Mouse (Mus musculus): ENCODE data around the gene Kif11.
A peak's percentile ranks its signal among the peaks of the same experiment; 100 is the strongest.

Gene Kif11

GRCm38 (mm10) chr19:37375755-37376615 lies at the start of gene Kif11:
Kif11 (plus strand) TSS chr19:37376403.
- peak; percentile 99 for DNase-seq (ENCODE audit: low read depth, low spot score)

- no peak for DNase-seq (ENCODE audit: low read depth, low spot score)
These were observed 49.0 kb upstream of the Kif11 start for GRCm38 (mm10) chr19:37327216-37327615.

- DNase-seq (ENCODE audit: low read depth, low spot score): no peak
These were observed 43.5 kb upstream of the Kif11 start for GRCm38 (mm10) chr19:37332726-37333125.

GRCm38 (mm10) chr19:37333357-37333756 lies 42.8 kb upstream of the Kif11 start:
- no peak for DNase-seq (ENCODE audit: low read depth, low spot score)

- DNase-seq (ENCODE audit: low read depth, low spot score): no peak
These were observed 40.8 kb upstream of the Kif11 start for GRCm38 (mm10) chr19:37335392-37335791.

- no peak for DNase-seq (ENCODE audit: low read depth, low spot score)
These were observed 38.5 kb upstream of the Kif11 start, which contains the start of gene Ide for GRCm38 (mm10) chr19:37337752-37338151. Ide (minus strand) TSS chr19:37337852.

- no peak for DNase-seq (ENCODE audit: low read depth, low spot score)
These were observed 35.7 kb upstream of the Kif11 start for GRCm38 (mm10) chr19:37340495-37340894.

- DNase-seq (ENCODE audit: low read depth, low spot score): no peak
These were observed 35.3 kb upstream of the Kif11 start for GRCm38 (mm10) chr19:37340931-37341330.

GRCm38 (mm10) chr19:37343899-37344298 lies 32.3 kb upstream of the Kif11 start:
- DNase-seq (ENCODE audit: low read depth, low spot score): no peak

- DNase-seq (ENCODE audit: low read depth, low spot score): no peak
These were observed 29.9 kb upstream of the Kif11 start for GRCm38 (mm10) chr19:37346258-37346657.

GRCm38 (mm10) chr19:37348331-37348730 lies 27.9 kb upstream of the Kif11 start:
- DNase-seq (ENCODE audit: low read depth, low spot score): no peak

GRCm38 (mm10) chr19:37348952-37349351 lies 27.3 kb upstream of the Kif11 start:
- DNase-seq (ENCODE audit: low read depth, low spot score): no peak

GRCm38 (mm10) chr19:37352756-37353155 lies 23.4 kb upstream of the Kif11 start:
- DNase-seq (ENCODE audit: low read depth, low spot score): no peak

- no peak for DNase-seq (ENCODE audit: low read depth, low spot score)
These were observed 22.9 kb upstream of the Kif11 start for GRCm38 (mm10) chr19:37353331-37353730.

GRCm38 (mm10) chr19:37360044-37360443 lies 16.2 kb upstream of the Kif11 start:
- DNase-seq (ENCODE audit: low read depth, low spot score): no peak

- no peak for DNase-seq (ENCODE audit: low read depth, low spot score)
These were observed 13.7 kb upstream of the Kif11 start for GRCm38 (mm10) chr19:37362545-37362944.

GRCm38 (mm10) chr19:37363128-37363939 lies 12.9 kb upstream of the Kif11 start:
- no peak for DNase-seq (ENCODE audit: low read depth, low spot score)

GRCm38 (mm10) chr19:37368990-37369389 lies 7.2 kb upstream of the Kif11 start:
- DNase-seq (ENCODE audit: low read depth, low spot score): no peak

- DNase-seq (ENCODE audit: low read depth, low spot score): no peak
These were observed 6.3 kb upstream of the Kif11 start for GRCm38 (mm10) chr19:37369921-37370320.

GRCm38 (mm10) chr19:37370356-37370755 lies 5.8 kb upstream of the Kif11 start:
- DNase-seq (ENCODE audit: low read depth, low spot score): no peak

GRCm38 (mm10) chr19:37374941-37375754 lies 1.1 kb upstream of the Kif11 start:
- DNase-seq (ENCODE audit: low read depth, low spot score): no peak

- DNase-seq (ENCODE audit: low read depth, low spot score): no peak
These were observed 638 bp downstream of the Kif11 start for GRCm38 (mm10) chr19:37376841-37377240.
